Mouse (Mus musculus) ES-E14 (cell line): Measurements from ENCODE around the gene Fnbp1.

ENCODE experiments used
- CHD2 ChIP-seq: IDR thresholded peaks from 2 replicates; pipeline ENCODE4 v1.6.1; 2014; ENCODE audit warnings: mild to moderate bottlenecking, low read depth, low read length, inconsistent platforms
- MAFK ChIP-seq: IDR thresholded peaks from 2 replicates; pipeline ENCODE4 v1.6.1; 2014; ENCODE audit warnings: mild to moderate bottlenecking, low read depth, low read length, inconsistent platforms; ENCODE audit not compliant: insufficient read depth
- ZC3H11A ChIP-seq: IDR thresholded peaks from 2 replicates; pipeline ENCODE4 v1.6.1; 2012; ENCODE audit warnings: low read depth, mild to moderate bottlenecking, inconsistent platforms, low read length, borderline replicate concordance
- ZNF384 ChIP-seq: IDR thresholded peaks from 2 replicates; pipeline ENCODE4 v1.6.1; 2012; ENCODE audit warnings: low read depth, low read length, inconsistent platforms

DNA sequence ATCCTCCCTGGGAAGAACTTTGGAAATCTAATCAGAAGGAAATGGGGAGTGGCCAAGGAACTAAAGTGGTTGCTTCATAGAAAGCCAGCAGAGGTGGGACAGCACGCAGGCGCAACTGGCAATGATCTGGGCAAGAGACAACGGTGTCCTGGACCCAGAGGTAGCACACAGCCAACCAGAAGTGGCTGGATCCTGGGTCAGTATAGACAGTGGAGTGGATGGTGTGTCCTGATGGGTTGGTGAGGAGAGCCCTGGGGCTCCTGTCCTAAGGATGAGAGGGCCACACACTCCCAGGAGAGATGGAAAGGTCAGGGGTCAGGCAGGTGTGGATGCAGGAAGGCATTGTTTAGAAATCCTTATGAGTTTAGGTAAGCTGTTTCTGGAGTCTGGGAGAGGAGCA, 40.5 kb downstream of the Fnbp1 start:
- TF ChIP-seq ZNF384 (no peak), CHD2 (no peak), ZC3H11A (no peak), MAFK (no peak)
